Mouse (Mus musculus): ENCODE data around the gene Ggps1.

GRCm38 (mm10) chr13:14014001-14014400 lies 49.3 kb downstream of the Ggps1 start:
- no peak for TF ChIP-seq CTCF (IDR thresholded peaks at IDR 0.05; ENCODE audit: control insufficient read depth, insufficient read depth, insufficient read length)
- no peak for TF ChIP-seq CEBPB (IDR thresholded peaks at IDR 0.05; ENCODE audit: low read depth)
- no peak for TF ChIP-seq FOSL1 (IDR thresholded peaks at IDR 0.05; ENCODE audit: insufficient read depth, low read length, poor library complexity, severe bottlenecking)
- no peak for TF ChIP-seq MYOG (IDR thresholded peaks at IDR 0.05; ENCODE audit: control insufficient read depth, extremely low read depth, insufficient read length)
- TF ChIP-seq USF1 (IDR thresholded peaks at IDR 0.05; ENCODE audit: low read depth): no peak
- TF ChIP-seq MAX (IDR thresholded peaks at IDR 0.05): no peak
